Comparison of ENCODE assay signal across 1 mouse cellular context in genomic region chr5:135208197-135208596, GRCm38 (mm10).
TF ChIP-seq lines count a peak whose summit lies in the region.

No protein-coding gene starts in this region.

TF ChIP-seq in MEL, 35 proteins besides CTCF, POLR2A, EP300 and RAD21:
- TF ChIP-seq SMC3 (IDR thresholded peaks at IDR 0.05; ENCODE audit: low read depth, low read length) (peak; percentile 19; the same call in 1 of the 2 replicates), MYC (IDR thresholded peaks at IDR 0.05; ENCODE audit: low read depth, low read length) (0 out of 2 replicates have a peak, but pooled peaks have one; percentile 17), ZC3H11A (IDR thresholded peaks at IDR 0.05; ENCODE audit: low read depth, low read length) (no peak), MEF2A (IDR thresholded peaks at IDR 0.05; ENCODE audit: extremely low read depth, insufficient replicate concordance, low read depth, low read length, poor library complexity, severe bottlenecking) (no peak)
TF ChIP-seq in MEL: peak in this region for 2.
